Mouse (Mus musculus) erythroblast, embryonic 14.5 days (primary cell): ENCODE results near the gene Ano6.

Source experiments
- GATA1 ChIP-seq: IDR thresholded peaks from 2 replicates; pipeline ENCODE4 v1.6.1; 2012; ENCODE audit warnings: low read length, inconsistent platforms, mixed read lengths
- TAL1 ChIP-seq: IDR thresholded peaks from 3 replicates; pipeline ENCODE4 v1.6.1; 2012; ENCODE audit warnings: low read length, inconsistent platforms, mixed read lengths

GRCm38 (mm10) chr15:95761420-95761819, 29.2 kb upstream of the Ano6 start:
- TF ChIP-seq GATA1 = no peak
- TF ChIP-seq TAL1 = no peak
